Mouse (Mus musculus) liver, embryonic 14.5 days (tissue): ENCODE measurements around the gene Cpa1. TPM values are rescaled to one million over a fixed set of nuclear protein-coding genes. Genes with fewer than 3 reads are reported as not detected.

ENCODE experiments used
- ATAC-seq: fragments of 200-750 bp; cut with Nextera tagmentation; 2 replicates; pipeline ENCODE4 v1.8.0; 2017; ENCODE audit warnings: moderate number of reproducible peaks, mild to moderate bottlenecking, moderate library complexity; ENCODE audit not compliant: insufficient read depth
- DNase-seq, 3 experiments: peaks; one replicate each; pipeline ENCODE4 v3.0.0-alpha.2; 2012 to 2013; ENCODE audit warnings: low read depth in 3 of 3, low spot score in 3 of 3
- H3K27ac ChIP-seq: fragments of 300-500 bp; sonication (generic); 2 replicates; pipeline ENCODE4 v1.5.1; 2014; ENCODE audit warnings: moderate library complexity, mild to moderate bottlenecking, control low read depth, inconsistent platforms
- H3K27me3 ChIP-seq: fragments of 300-500 bp; sonication (generic); 2 replicates; pipeline ENCODE4 v1.6.1; 2014; ENCODE audit warnings: mild to moderate bottlenecking, low read length, moderate library complexity; ENCODE audit not compliant: control insufficient read depth, insufficient read depth
- H3K36me3 ChIP-seq: fragments of 300-500 bp; sonication (generic); replicated peaks from 2 replicates; pipeline ENCODE4 v1.6.1; 2014; ENCODE audit warnings: low read depth; ENCODE audit not compliant: control insufficient read depth, insufficient read depth
- H3K4me1 ChIP-seq, 2 experiments: fragments of 200-500 bp in 1 of 2; fragments of 300-500 bp in 1 of 2; sonication (generic) in 1 of 2; replicated peaks; 2 replicates each; pipeline ENCODE4 v1.6.1; 2012 to 2014; ENCODE audit warnings: antibody characterized with exemption in 1 of 2, inconsistent platforms in 1 of 2, low read length in 1 of 2; ENCODE audit not compliant: control insufficient read depth in 2 of 2, insufficient read depth in 2 of 2
- H3K4me2 ChIP-seq: fragments of 300-500 bp; sonication (generic); 2 replicates; pipeline ENCODE4 v1.6.1; 2014; ENCODE audit warnings: low read depth, mild to moderate bottlenecking, control low read depth, moderate library complexity
- H3K4me3 ChIP-seq, 2 experiments: fragments of 200-500 bp in 1 of 2; fragments of 300-500 bp in 1 of 2; sonication (generic) in 1 of 2; 2 replicates each; pipeline ENCODE4 v1.5.1; 2012 to 2014; ENCODE audit warnings: low read depth in 2 of 2, low read length in 2 of 2, mild to moderate bottlenecking in 2 of 2, control low read depth in 1 of 2, inconsistent platforms in 1 of 2, moderate library complexity in 1 of 2; ENCODE audit not compliant: insufficient read depth in 1 of 2
- H3K9ac ChIP-seq: fragments of 300-500 bp; sonication (generic); replicated peaks from 2 replicates; pipeline ENCODE4 v1.6.1; 2014; ENCODE audit warnings: mild to moderate bottlenecking, control low read depth, moderate library complexity
- H3K9me3 ChIP-seq: fragments of 300-500 bp; sonication (generic); 2 replicates; pipeline ENCODE4 v1.6.1; 2016; ENCODE audit warnings: low read length, mixed read lengths; ENCODE audit not compliant: control insufficient read depth
- CTCF ChIP-seq: IDR thresholded peaks from 2 replicates; pipeline ENCODE4 v1.5.1; 2016; ENCODE audit warnings: antibody characterized with exemption, low read depth, control low read depth
- EP300 ChIP-seq: IDR thresholded peaks from 2 replicates; pipeline ENCODE4 v1.6.1; 2016; ENCODE audit warnings: antibody characterized with exemption, low read depth
- WGBS: fragments of 180-500 bp; shearing (Covaris S2); extraction: QIAGEN DNeasy Blood & Tissue Kit; methylation state at CpG from one replicate; pipeline ENCODE4 v1.1.7; 2014; ENCODE audit not compliant: insufficient replicate concordance; 5-methylcytosine and 5-hydroxymethylcytosine counted together
- polyA plus RNA-seq, 2 experiments: library from polyadenylated mRNA; depleted of rRNA in 1 of 2; stranded (reverse) in 1 of 2; unstranded in 1 of 2; fragments of >200 nt; fragmentation: Nextera tagmentation in 1 of 2; extraction: Ambion mirVana in 1 of 2; gene quantifications; 2 replicates each; pipeline versions ENCODE4 v1.2.1 to v1.2.3; 2012 to 2014

Cpa1 gene
- 1.4 and 2.1 TPM in 2 replicates for polyA plus RNA-seq (2012; rRNA removed)
- 0.11 and 1.5 TPM in 2 replicates for polyA plus RNA-seq (2014; fragmentation: Nextera tagmentation; extraction: Ambion mirVana)

GRCm38 (mm10) chr6:30638674-30639268 is at the start of gene Cpa1:
Gene Cpa1, plus strand, starts transcription at chr6:30639218.
- TF ChIP-seq CTCF (no peak), EP300 (no peak)
- Histone ChIP-seq H3K4me2 (no peak within 1 kb of the TSS), H3K27me3 (no peaks in the 10 kb centered on the region; the same call in 1 of the 2 replicates), H3K4me1 (peaks cover 0 to 23% of the 10 kb centered on the region in 2 experiments; a peak in 2 of 4 replicates), H3K4me3 (no peak within 1 kb of the TSS), H3K27ac (no peak within 1 kb of the TSS), H3K9me3 (no peaks in the 10 kb centered on the region), H3K9ac (no peak within 1 kb of the TSS), H3K36me3 (no peaks in the 10 kb centered on the region)
- WGBS: 36% methylated on average over 5 of the region's 5 CpGs
- ATAC-seq (peak; percentile 50; the same call in 1 of the 2 replicates), DNase-seq (peak in 2 of 3 experiments; percentile 6 to 9)

GRCm38 (mm10) chr6:30589819-30590218 is 49.2 kb upstream of the Cpa1 start:
- H3K36me3 ChIP-seq: no peaks in the 10 kb centered on the region
- DNase-seq (no peak), ATAC-seq (no peak)
- WGBS: 36% methylated on average over 2 of the region's 2 CpGs
- no peaks in the 10 kb centered on the region for H3K27me3 ChIP-seq
- H3K9me3 ChIP-seq: no peaks in the 10 kb centered on the region
- no peak overlapping the region for H3K4me2 ChIP-seq
- no peaks in the 10 kb centered on the region for H3K4me1 ChIP-seq
- H3K9ac ChIP-seq: no peak overlapping the region
- no peak overlapping the region for H3K27ac ChIP-seq
- H3K4me3 ChIP-seq: no peak overlapping the region
- TF ChIP-seq EP300 (no peak), CTCF (no peak)

DNA sequence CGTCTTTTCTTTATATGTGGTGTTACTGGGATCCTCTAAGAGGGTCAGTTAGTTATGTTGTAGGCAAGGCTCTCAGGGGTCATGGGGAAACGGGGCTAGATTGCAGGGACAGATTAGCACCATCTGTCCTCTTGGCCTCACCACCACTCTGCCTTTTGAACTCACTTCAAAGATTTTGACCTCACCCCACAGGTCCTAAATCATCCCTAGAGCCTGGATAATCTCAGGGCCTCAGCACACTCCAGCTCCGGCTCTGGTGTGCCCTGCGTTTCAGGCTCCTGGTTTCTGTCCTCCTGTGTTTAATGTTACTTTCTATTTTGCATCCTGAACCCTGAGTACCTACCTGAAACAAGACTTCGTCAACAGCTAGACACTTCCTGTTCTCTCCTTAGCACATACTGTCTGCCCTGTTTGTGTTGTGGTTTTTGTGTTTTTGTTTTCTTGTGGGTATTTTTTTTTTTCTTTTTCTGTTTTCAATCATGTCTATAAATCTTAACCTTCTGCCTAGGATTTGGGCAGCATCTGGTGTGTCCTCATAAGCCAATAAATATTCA is 47.1 kb upstream of the Cpa1 start:
- H3K36me3 ChIP-seq: no peaks in the 10 kb centered on the region
- 37% methylated on average over 5 of the region's 5 CpGs for WGBS
- no peak overlapping the region for H3K27ac ChIP-seq
- DNase-seq (no peak), ATAC-seq (no peak)
- TF ChIP-seq CTCF (no peak), EP300 (no peak)
- no peak overlapping the region for H3K9ac ChIP-seq
- H3K9me3 ChIP-seq: no peaks in the 10 kb centered on the region
- no peak overlapping the region for H3K4me3 ChIP-seq
- no peak overlapping the region for H3K4me2 ChIP-seq
- no peaks in the 10 kb centered on the region for H3K4me1 ChIP-seq
- H3K27me3 ChIP-seq: no peaks in the 10 kb centered on the region

DNA sequence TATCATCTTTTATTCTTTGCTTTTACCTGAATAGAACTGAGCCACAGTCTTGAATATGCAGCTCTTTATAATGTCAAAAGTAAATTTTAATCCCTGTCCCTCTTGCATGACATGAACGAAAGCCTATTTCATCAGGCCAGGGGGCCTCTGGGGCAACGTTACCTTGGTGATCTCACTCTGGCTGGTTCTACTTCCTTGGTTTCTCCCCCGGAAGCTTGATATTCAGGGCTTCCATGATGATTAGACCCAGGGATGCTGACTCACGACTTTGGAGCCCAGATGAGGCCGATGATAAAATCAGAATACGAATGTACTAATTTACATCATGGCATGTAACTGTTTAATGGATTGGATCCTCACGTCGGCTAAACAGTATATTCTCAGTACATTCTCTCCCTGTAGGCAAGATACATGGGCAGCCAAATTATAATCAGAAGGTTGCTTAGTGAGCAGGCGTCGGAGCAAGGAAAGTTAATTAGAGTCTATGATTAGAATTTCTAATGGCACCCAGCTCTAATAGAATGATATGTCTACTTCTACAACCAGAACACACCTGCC is 46.5 kb upstream of the Cpa1 start:
- Histone ChIP-seq H3K4me1 (no peaks in the 10 kb centered on the region; a peak in 1 of 4 replicates), H3K27ac (no peak overlapping the region), H3K36me3 (no peaks in the 10 kb centered on the region), H3K27me3 (no peaks in the 10 kb centered on the region), H3K4me2 (no peak overlapping the region), H3K9me3 (no peaks in the 10 kb centered on the region), H3K4me3 (no peak overlapping the region), H3K9ac (no peak overlapping the region)
- no peak for TF ChIP-seq CTCF
- no peak for TF ChIP-seq EP300
- ATAC-seq (no peak), DNase-seq (no peak)
- WGBS: 52% methylated on average over 10 of the region's 10 CpGs

DNA sequence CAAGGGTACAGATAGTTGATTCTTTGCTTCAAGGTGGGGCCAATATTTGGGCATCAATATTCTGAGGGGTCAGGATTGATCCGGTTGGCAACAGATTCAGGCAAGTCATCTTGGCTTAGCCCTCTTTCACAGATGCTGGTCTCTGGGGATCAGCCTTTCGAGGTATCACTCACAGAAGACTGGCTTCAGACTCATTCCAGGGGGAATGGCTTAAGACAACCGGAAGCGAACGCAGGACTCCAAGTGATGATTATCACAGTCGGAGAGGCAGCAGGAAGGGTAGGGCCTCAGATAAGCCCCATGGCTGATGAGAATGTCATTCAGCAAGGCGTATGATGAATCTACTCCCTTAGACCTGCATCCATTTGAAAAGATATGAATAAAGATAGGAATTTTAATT is 44.7 kb upstream of the Cpa1 start:
- no peak for TF ChIP-seq EP300
- TF ChIP-seq CTCF: no peak
- ATAC-seq: no peak
- Histone ChIP-seq H3K4me1 (no peaks in the 10 kb centered on the region; a peak in 1 of 4 replicates), H3K36me3 (no peaks in the 10 kb centered on the region), H3K9me3 (no peaks in the 10 kb centered on the region), H3K4me3 (no peak overlapping the region), H3K27me3 (no peaks in the 10 kb centered on the region), H3K4me2 (no peak overlapping the region), H3K27ac (no peak overlapping the region), H3K9ac (no peak overlapping the region)
- DNase-seq: no peak
- 34% methylated on average over 7 of the region's 7 CpGs for WGBS
